Mouse (Mus musculus): ENCODE measurements around the gene Cnot6.

The Cnot6 gene

GRCm38 (mm10) chr11:49653079-49653408, 59.5 kb downstream of the Cnot6 start:
- no peak for DNase-seq

DNA sequence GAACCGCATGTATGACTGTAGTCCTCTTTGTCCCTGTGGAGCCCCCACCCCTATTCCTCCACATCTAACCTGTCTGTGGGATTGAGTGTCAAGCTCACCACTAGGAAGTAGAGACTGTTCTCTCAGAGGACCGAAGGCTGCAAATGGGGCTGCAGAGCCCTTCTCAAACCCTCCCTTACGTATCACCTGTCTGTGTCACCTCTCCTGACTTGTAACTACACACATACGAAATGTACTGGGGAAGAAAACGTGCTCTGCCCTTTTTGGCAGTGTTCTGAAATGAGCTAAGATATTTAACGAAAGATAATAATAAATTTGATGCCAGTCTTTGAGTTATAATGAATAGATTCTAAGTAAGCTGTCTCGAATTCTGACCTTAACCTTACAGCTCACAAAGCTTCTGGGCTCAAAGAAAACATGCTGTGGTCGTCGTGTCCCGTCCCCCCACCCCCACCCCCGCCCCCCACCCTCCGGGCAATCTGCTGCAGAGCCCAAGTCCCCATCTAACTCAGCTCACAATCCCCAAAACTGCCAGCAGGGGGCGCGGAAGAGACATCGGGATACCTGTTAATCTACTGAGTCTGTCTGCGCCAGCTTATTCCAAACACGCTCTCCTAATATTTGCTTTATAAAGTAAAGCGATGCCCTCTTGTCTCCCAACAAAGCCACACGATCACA, 60.0 kb downstream of the Cnot6 start:
- peak; percentile 94 for DNase-seq

GRCm38 (mm10) chr11:49651762-49652322, 60.7 kb downstream of the Cnot6 start:
- DNase-seq: no peak

DNA sequence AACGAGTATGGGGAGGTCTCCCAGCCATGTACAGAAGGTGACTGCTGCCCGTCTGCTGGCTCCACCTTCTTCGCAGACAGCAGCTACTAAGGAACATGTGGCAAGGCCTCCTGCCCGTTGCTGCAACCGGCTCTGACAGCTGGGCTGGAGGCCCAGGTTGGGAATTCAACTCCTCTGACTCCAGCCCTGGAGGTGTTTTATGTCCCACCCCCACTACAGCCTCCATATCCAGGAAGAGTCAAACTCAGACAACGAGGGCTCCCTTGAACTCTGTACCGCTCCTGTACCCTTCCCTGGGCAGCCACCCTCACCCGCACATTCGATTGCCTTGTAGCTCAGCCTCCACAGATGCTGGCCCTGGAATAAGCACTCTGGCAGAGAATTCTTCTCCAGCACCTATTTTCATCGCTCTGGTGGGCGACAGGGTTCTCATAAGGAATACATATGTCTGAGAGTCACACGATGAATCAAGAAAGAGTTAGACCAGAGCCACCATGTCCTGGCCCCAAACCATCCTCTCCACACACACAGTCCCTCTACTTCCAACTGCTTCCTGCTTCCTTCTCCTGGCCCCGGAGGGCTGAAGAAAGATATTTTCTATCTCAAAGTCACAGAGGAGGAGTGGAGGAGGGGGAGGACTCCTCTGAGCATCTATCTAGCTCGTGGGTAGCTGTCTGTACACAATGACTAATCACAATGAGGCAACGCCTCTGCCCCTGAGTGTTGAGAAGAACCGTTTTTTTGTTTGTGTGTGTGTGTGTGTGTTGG, 61.3 kb downstream of the Cnot6 start:
- no peak for DNase-seq

- DNase-seq: no peak
These were observed 62.2 kb downstream of the Cnot6 start for GRCm38 (mm10) chr11:49650113-49650993.

DNA sequence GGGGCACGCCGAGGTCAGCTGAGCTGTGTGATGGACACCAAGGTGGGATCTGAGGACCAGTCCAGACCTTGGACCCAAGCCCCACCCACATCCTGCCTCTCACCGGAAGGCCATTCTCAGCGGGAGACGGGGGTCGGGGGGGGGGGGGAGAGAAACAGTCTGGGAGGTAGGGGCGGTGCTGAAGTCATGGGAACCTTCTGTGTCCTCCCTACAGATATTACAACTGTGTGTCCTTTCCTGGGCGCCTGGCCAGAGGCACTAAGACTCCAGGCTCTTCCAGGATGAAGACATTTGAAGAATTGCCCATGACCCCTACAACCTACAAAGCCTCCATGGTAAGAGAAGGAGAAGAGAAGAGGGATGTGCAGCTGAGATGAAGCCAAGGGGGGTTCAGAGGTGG, 66.8 kb downstream of the Cnot6 start:
- DNase-seq: no peak

GRCm38 (mm10) chr11:49636449-49636848, 76.1 kb downstream of the Cnot6 start:
- no peak for DNase-seq

DNA sequence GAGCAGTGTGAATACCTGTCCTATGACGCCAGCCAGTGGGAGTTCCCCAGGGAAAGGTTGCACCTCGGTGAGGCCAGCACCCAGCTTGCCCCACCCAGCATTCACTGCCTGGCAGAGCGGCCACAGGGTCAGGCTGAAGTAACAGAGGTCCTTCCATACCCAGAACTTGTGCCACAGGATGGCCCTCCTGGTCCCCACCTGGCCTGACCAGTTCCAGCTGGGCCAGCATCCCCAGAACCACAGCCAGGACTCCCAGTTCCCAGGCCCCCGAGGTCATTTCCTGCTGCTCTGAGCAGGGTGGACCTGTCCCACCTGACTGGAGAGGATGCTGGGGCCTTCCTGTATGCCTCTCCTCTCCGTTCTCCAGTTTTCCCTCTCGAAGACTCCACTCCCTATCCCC, 76.9 kb downstream of the Cnot6 start:
- no peak for DNase-seq

DNA sequence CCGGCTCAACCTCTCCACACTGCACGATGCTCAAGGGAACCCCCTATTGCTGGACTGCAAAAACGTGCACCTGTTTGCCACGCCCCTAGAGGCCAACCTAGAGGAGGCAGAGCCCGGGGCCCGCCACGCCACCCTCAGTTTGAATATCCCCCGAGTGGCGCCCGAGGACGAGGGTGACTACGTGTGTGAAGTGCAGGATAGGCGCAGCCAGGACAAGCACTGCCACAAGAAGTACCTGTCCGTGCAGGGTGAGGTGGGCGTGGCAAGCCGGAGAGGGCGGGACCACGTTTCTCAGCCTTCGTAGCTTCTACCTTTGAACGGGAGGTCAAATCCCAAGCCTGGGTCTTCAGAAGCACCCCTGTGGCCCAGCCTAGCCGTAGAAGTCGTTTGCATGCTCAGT, 78.4 kb downstream of the Cnot6 start:
- no peak for DNase-seq

DNA sequence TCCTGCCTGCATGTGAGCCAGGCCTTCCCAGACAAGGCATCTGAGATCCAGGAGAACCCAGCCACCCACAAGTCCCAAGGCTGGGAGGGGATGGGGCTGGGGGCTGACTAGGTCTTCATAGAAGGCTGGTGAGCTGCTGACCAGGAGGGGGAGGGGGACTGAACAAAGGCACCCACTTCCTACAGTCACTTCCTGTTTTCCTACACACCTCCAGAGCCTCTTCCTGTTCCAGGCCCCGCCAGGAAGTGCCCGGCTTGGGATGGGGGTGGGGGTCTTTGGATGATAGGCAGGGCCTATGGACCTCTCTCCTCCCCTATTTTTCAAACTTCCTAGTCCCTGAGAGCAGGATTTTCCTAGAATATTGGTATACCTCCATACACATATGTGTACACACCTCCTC, 80.3 kb downstream of the Cnot6 start:
- DNase-seq: no peak

- no peak for DNase-seq
These were observed 81.4 kb downstream of the Cnot6 start for GRCm38 (mm10) chr11:49631154-49631553.

GRCm38 (mm10) chr11:49626748-49627147, 85.8 kb downstream of the Cnot6 start:
- no peak for DNase-seq

DNA sequence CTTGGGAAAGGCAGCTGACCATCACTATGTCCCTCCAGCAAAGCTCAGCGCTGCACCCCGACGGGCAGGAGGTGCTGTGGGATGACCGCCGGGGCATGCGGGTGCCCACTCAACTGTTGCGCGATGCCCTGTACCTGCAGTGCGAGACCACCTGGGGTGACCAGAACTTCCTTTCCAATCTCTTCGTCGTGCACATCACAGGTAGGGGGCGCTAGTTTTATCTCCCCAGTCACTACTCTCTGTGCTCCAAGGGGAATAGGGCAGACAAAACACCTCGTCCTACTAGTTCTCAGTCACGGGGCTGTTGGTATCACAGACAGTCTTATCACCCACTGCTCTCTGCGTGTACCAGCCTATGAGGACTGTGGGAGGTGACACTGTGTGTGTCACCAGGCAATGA, 86.7 kb downstream of the Cnot6 start:
- no peak for DNase-seq

DNA sequence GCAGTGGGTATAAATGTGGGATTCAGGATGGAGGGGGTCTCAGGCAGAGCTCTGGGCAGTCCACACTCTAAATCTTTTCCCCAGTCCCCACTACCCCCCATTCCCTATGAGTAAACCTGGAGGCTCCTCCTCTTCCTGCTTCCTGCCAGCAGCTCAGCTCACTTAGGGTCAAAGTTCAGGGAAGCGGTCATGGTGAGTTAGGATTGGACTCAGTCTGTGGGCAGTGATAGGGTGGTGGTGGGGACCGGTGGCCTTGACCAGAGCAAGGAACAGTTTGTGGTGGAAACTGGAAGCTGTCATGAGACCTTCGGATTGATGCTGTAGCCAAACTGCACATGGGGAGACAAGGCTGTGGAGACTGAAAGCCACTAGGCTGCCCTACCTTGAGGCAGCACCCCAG, 88.4 kb downstream of the Cnot6 start:
- no peak for DNase-seq

DNA sequence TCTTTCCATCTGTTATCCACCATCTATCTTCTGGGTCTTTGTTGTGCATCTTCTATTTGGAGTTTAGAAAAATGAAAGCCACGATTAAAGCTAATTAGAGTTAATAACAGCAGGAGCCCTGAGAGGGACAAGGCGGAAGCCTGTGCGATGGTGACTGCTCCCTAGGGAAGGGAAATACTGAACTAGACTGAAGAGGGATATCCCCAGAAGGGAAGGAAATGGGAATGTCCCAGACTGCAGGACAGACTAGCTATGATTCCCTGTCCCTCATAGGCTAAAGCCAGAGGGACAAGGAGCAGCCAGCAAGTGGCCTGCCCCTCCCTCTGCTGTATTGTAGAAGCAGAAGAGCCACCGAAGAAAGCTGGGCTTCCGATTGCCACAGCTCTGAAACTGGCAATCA, 90.6 kb downstream of the Cnot6 start:
- no peak for DNase-seq

Measured in right cerebral cortex, postnatal 14 days (tissue).